10 mouse cellular contexts compared by ENCODE assay signal in the genomic region with DNA sequence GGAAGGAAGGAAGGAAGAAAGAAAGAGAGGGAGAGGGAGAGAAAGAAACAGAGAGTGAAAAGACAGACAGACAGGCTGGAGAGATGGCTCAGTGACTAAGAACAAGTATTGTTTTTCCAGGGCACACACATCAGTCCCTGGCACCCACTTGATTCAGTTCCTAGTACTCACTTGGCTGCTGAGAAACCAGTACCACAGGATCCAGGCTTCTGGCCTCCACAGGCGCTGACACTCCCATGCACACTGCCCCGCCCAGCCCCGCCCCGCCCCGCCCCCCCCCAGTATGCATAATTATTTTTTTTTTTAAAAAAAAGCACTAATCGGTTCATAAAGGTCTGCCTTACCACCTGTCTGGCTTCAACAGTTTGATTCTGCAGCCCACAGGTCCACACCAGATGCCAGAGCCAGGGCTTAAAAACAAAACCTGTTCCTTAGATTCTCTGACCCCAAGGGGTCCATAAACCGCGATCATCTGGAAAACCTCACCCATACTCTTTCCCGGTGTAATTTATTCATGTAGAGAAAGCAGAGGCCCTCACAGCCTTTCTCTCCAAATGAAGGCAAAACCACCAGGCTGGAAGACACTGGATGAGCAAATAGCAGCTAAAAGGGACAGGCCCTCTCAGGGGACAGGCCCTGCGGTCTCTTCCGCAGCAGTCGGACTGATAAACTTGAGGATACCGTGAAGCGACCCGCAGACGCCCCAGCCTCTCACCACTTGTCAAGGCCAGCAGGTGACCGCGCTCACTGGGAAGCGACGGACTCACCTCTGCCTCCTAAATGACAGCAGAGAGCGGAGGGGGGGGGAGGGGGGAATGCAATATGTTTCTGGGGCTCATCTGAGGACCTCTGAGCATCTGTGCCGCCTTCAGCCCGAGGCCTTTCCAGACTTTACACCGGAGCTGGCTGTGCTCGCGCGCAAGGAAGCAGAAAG. TPM values are rescaled to one million over a fixed set of nuclear protein-coding genes. Genes with fewer than 3 reads are reported as not detected.
DNase-seq lines count a peak whose midpoint lies in the region; ATAC-seq lines count a peak whose summit lies in the region.
"Had no signal": no experiment of that assay in that cellular context is flagged by ENCODE, and none has a peak within 500 bp of the region (broad histone marks: within the 10 kb centered on the region; RNA-seq: fewer than 3 reads in every experiment).

No protein-coding gene starts in this region.

- intact Hi-C loops in left cerebral cortex, postnatal 14 days (cut with DNase I) = no loop called here

- peak overlapping the region; percentile 36 for H3K4me3 ChIP-seq in forebrain, embryonic 10.5 days
- H3K4me3 ChIP-seq in forebrain, embryonic 14.5 days (ENCODE audit: low read depth, low read length) = no peak overlapping the region
- 0 out of 2 replicates have a peak overlapping the region, but pooled peaks have one; percentile 11 for H3K4me3 ChIP-seq in forebrain, embryonic 12.5 days (replicated peaks)
- no peak overlapping the region for H3K4me3 ChIP-seq in limb, embryonic 15.5 days
- no peak overlapping the region for H3K4me3 ChIP-seq in neural tube, embryonic 12.5 days

- H3K4me1 ChIP-seq in forebrain, embryonic 10.5 days = peaks cover 30% of the 10 kb centered on the region
- 0 out of 2 replicates have a peak, but pooled peaks cover 10% of the 10 kb centered on the region for H3K4me1 ChIP-seq in forebrain, embryonic 14.5 days (ENCODE audit: control insufficient read depth, insufficient read depth, low read length)
- H3K4me1 ChIP-seq in forebrain, embryonic 12.5 days = peaks cover 20% of the 10 kb centered on the region
- H3K4me1 ChIP-seq in limb, embryonic 15.5 days = peaks cover 35% of the 10 kb centered on the region
- H3K4me1 ChIP-seq in neural tube, embryonic 12.5 days = peaks cover 18% of the 10 kb centered on the region

- no peak overlapping the region for H3K4me2 ChIP-seq in forebrain, embryonic 14.5 days (ENCODE audit: low read length)
- peak overlapping the region; percentile 39 for H3K4me2 ChIP-seq in forebrain, embryonic 12.5 days
- H3K4me2 ChIP-seq in limb, embryonic 15.5 days = peak overlapping the region; percentile 17; the same call in 1 of the 2 replicates
- peak overlapping the region; percentile 46 for H3K4me2 ChIP-seq in neural tube, embryonic 12.5 days (replicated peaks)

- no peaks in the 10 kb centered on the region for H3K9me3 ChIP-seq in forebrain, embryonic 10.5 days
- H3K9me3 ChIP-seq in forebrain, embryonic 14.5 days (replicated peaks; ENCODE audit: control insufficient read depth, low read length) = no peaks in the 10 kb centered on the region
- H3K9me3 ChIP-seq in forebrain, embryonic 12.5 days = no peaks in the 10 kb centered on the region
- H3K9me3 ChIP-seq in limb, embryonic 15.5 days = no peaks in the 10 kb centered on the region
- H3K9me3 ChIP-seq in neural tube, embryonic 12.5 days = no peaks in the 10 kb centered on the region

- 7% methylated on average over 27 of the region's 27 CpGs for WGBS in forebrain, embryonic 10.5 days
- 4% methylated on average over 25 of the region's 27 CpGs for WGBS in forebrain, embryonic 14.5 days
- WGBS in forebrain, embryonic 12.5 days = 5% methylated on average over 27 of the region's 27 CpGs
- WGBS in limb, embryonic 15.5 days = 6% methylated on average over 27 of the region's 27 CpGs
- WGBS in neural tube, embryonic 12.5 days = 2% methylated on average over 27 of the region's 27 CpGs

- no peak overlapping the region for H3K9ac ChIP-seq in forebrain, embryonic 14.5 days (ENCODE audit: low read length)
- H3K9ac ChIP-seq in forebrain, embryonic 12.5 days = 0 out of 2 replicates have a peak overlapping the region, but pooled peaks have one; percentile 38
- H3K9ac ChIP-seq in limb, embryonic 15.5 days = no peak overlapping the region
- H3K9ac ChIP-seq in neural tube, embryonic 12.5 days = 0 out of 2 replicates have a peak overlapping the region, but pooled peaks have one; percentile 17

- no peaks in the 10 kb centered on the region for H3K36me3 ChIP-seq in forebrain, embryonic 10.5 days (replicated peaks)
- H3K36me3 ChIP-seq in forebrain, embryonic 14.5 days (ENCODE audit: control insufficient read depth, insufficient read depth, low read length) = no peaks in the 10 kb centered on the region
- H3K36me3 ChIP-seq in forebrain, embryonic 12.5 days (replicated peaks) = no peaks in the 10 kb centered on the region
- H3K36me3 ChIP-seq in limb, embryonic 15.5 days = no peaks in the 10 kb centered on the region
- H3K36me3 ChIP-seq in neural tube, embryonic 12.5 days = no peaks in the 10 kb centered on the region

- DNase-seq in forebrain, embryonic 10.5 days (ENCODE audit: extremely low spot score, low spot score) = no peak
- DNase-seq in forebrain, embryonic 14.5 days (ENCODE audit: low spot score) = no peak
- no peak for DNase-seq in left cerebral cortex, postnatal 14 days (ENCODE audit: low spot score in 2 of 2)
- no peak for DNase-seq in frontal cortex, postnatal 10 days (ENCODE audit: low spot score in 2 of 2)
- DNase-seq in layer of hippocampus, adult 9-11 months = no peak
- DNase-seq: lung, postnatal 4 days; right cerebral cortex, postnatal 4 days had no signal

- peaks cover 50% of the 10 kb centered on the region for H3K27me3 ChIP-seq in forebrain, embryonic 10.5 days (ENCODE audit: poor library complexity, severe bottlenecking)
- H3K27me3 ChIP-seq in forebrain, embryonic 14.5 days (replicated peaks; ENCODE audit: control insufficient read depth, insufficient read depth, low read length) = no peaks in the 10 kb centered on the region
- peaks cover 42% of the 10 kb centered on the region for H3K27me3 ChIP-seq in forebrain, embryonic 12.5 days
- peaks cover 14% of the 10 kb centered on the region for H3K27me3 ChIP-seq in limb, embryonic 15.5 days
- H3K27me3 ChIP-seq in neural tube, embryonic 12.5 days (replicated peaks) = peaks cover 22% of the 10 kb centered on the region

- no peak for ATAC-seq in forebrain, embryonic 14.5 days
- no peak for ATAC-seq in forebrain, embryonic 12.5 days (ENCODE audit: low FRiP score)
- no peak for ATAC-seq in limb, embryonic 15.5 days (ENCODE audit: insufficient number of reproducible peaks, low FRiP score, low TSS enrichment, low read depth)
- no peak; the same call in 1 of the 2 replicates for ATAC-seq in neural tube, embryonic 12.5 days (ENCODE audit: low FRiP score, low read depth)

- no peak overlapping the region for H3K27ac ChIP-seq in forebrain, embryonic 10.5 days
- no peak overlapping the region for H3K27ac ChIP-seq in forebrain, embryonic 14.5 days (ENCODE audit: low read depth, low read length)
- no peak overlapping the region for H3K27ac ChIP-seq in forebrain, embryonic 12.5 days
- no peak overlapping the region for H3K27ac ChIP-seq in limb, embryonic 15.5 days
- no peak overlapping the region for H3K27ac ChIP-seq in neural tube, embryonic 12.5 days

RNA-seq across cellular contexts. Expression of gene Serhl, which starts 0.5 kb away (rescaled TPM):
- 49.7 and 51.8 TPM in 2 replicates for polyA plus RNA-seq in forebrain, embryonic 10.5 days (2016; fragmentation: Nextera tagmentation; extraction: Ambion mirVana)
- polyA plus RNA-seq in forebrain, embryonic 14.5 days (2014; fragmentation: Nextera tagmentation; extraction: Ambion mirVana) = 32.7 and 37.6 TPM in 2 replicates
- 36.0 and 45.4 TPM in 2 replicates for polyA plus RNA-seq in forebrain, embryonic 12.5 days (2016; fragmentation: Nextera tagmentation; extraction: Ambion mirVana)
- polyA plus RNA-seq in limb, embryonic 15.5 days (2015; fragmentation: Nextera tagmentation; extraction: Ambion mirVana) = 66.0 and 68.8 TPM in 2 replicates
- polyA plus RNA-seq in neural tube, embryonic 12.5 days (2016; fragmentation: Nextera tagmentation; extraction: Ambion mirVana) = 40.0 and 42.1 TPM in 2 replicates
- total RNA-seq in left cerebral cortex, postnatal 14 days (2021) = 1 to 10 TPM; 8.9 to 9.9 TPM

RNA-seq across cellular contexts. Expression of gene Rrp7a, which starts 33.8 kb away (rescaled TPM):
- 81.9 and 86.5 TPM in 2 replicates for polyA plus RNA-seq in forebrain, embryonic 10.5 days (2016; fragmentation: Nextera tagmentation; extraction: Ambion mirVana)
- 64.2 and 67.3 TPM in 2 replicates for polyA plus RNA-seq in forebrain, embryonic 14.5 days (2014; fragmentation: Nextera tagmentation; extraction: Ambion mirVana)
- 64.8 and 65.9 TPM in 2 replicates for polyA plus RNA-seq in forebrain, embryonic 12.5 days (2016; fragmentation: Nextera tagmentation; extraction: Ambion mirVana)
- polyA plus RNA-seq in limb, embryonic 15.5 days (2015; fragmentation: Nextera tagmentation; extraction: Ambion mirVana) = 66.9 and 67.3 TPM in 2 replicates
- 57.5 and 61.1 TPM in 2 replicates for polyA plus RNA-seq in neural tube, embryonic 12.5 days (2016; fragmentation: Nextera tagmentation; extraction: Ambion mirVana)
- total RNA-seq in left cerebral cortex, postnatal 14 days (2021) = 100 to 1,000 TPM; 131 to 151 TPM

RNA-seq across cellular contexts. Expression of gene Nfam1, which starts 55.7 kb away (rescaled TPM):
- polyA plus RNA-seq in forebrain, embryonic 10.5 days (2016; fragmentation: Nextera tagmentation; extraction: Ambion mirVana) = 1.6 and 2.3 TPM in 2 replicates
- 1.2 and 2.0 TPM in 2 replicates for polyA plus RNA-seq in forebrain, embryonic 14.5 days (2014; fragmentation: Nextera tagmentation; extraction: Ambion mirVana)
- polyA plus RNA-seq in forebrain, embryonic 12.5 days (2016; fragmentation: Nextera tagmentation; extraction: Ambion mirVana) = 1.4 and 1.7 TPM in 2 replicates
- polyA plus RNA-seq in limb, embryonic 15.5 days (2015; fragmentation: Nextera tagmentation; extraction: Ambion mirVana) = 4.7 and 5.2 TPM in 2 replicates
- polyA plus RNA-seq in neural tube, embryonic 12.5 days (2016; fragmentation: Nextera tagmentation; extraction: Ambion mirVana) = 2.4 and 2.9 TPM in 2 replicates
- 1 to 10 TPM; 2.2 to 2.9 TPM for total RNA-seq in left cerebral cortex, postnatal 14 days (2021)

Comparison
In these comparisons a context has a peak if more than half of its experiments do, and no peak if none do; other contexts are left out.
1. H3K4me3 ChIP-seq: peak in forebrain, embryonic 10.5 days (single experiment) and forebrain, embryonic 12.5 days (single experiment); none in forebrain, embryonic 14.5 days (single experiment), limb, embryonic 15.5 days (single experiment) and neural tube, embryonic 12.5 days (single experiment).
2. H3K9ac ChIP-seq: peak in forebrain, embryonic 12.5 days (single experiment) and neural tube, embryonic 12.5 days (single experiment); none in forebrain, embryonic 14.5 days (single experiment) and limb, embryonic 15.5 days (single experiment).